ENCODE assay signal across 19 mouse cellular contexts in genomic region chr13:107039493-107039892, GRCm38 (mm10).
"Had no signal": no experiment of that assay in that cellular context is flagged by ENCODE, and none has a peak within 500 bp of the region (broad histone marks: within the 10 kb centered on the region; RNA-seq: fewer than 3 reads in every experiment).

No protein-coding gene starts in this region.

- DNase-seq: lung, adult 18-20 months; lung, embryonic 14.5 days; lung, postnatal 10 days; lung, postnatal 4 days; midbrain, embryonic 14.5 days; retina, postnatal 1 day; right cerebral cortex, adult 18-20 months; right cerebral cortex, postnatal 25 days; right cerebral cortex, postnatal 4 days; spleen, adult 18-20 months; thymus, adult 18-20 months; thymus, postnatal 14 days; thymus, postnatal 36 days had no signal

- H3K4me1 ChIP-seq: midbrain, embryonic 10.5 days; midbrain, embryonic 12.5 days; neural tube, embryonic 15.5 days had no signal

- H3K27me3 ChIP-seq: midbrain, embryonic 12.5 days; neural tube, embryonic 13.5 days; neural tube, embryonic 15.5 days had no signal

- ATAC-seq: midbrain, embryonic 16.5 days had no signal

- H3K9me3 ChIP-seq: midbrain, embryonic 10.5 days; midbrain, embryonic 12.5 days; neural tube, embryonic 13.5 days; neural tube, embryonic 15.5 days had no signal

- H3K36me3 ChIP-seq: midbrain, embryonic 10.5 days; midbrain, embryonic 12.5 days; neural tube, embryonic 13.5 days; neural tube, embryonic 15.5 days had no signal

- H3K4me3 ChIP-seq: midbrain, embryonic 10.5 days; midbrain, embryonic 12.5 days; myocyte; neural tube, embryonic 13.5 days; neural tube, embryonic 15.5 days had no signal
